Mouse (Mus musculus): ENCODE results near the gene Smpd4.

Smpd4 gene

DNA sequence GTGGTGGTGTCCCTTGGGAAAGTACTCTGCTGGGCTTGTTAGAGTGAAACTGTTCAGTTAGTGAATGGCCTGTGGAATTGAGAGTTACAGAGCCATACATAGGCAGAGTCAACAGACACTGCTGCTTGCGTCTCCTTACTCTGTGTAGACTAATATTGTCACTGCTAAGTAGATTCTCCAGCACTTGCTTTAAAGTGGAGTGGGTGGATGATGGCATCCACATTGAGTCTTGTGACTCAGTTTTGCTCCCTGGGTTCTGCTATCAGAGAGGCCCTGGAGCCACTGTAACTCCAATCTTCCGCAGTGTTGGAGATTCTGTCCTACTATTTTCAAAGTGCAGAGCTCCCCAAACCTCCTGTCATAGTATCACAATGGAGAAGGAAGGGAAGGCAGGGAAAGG, 13.4 kb downstream of the Smpd4 start:
- H3K9me3 ChIP-seq (ENCODE audit: low read length), result no peaks in the 10 kb centered on the region
- peaks cover 52% of the 10 kb centered on the region for H3K4me1 ChIP-seq (replicated peaks; ENCODE audit: low read depth, low read length)
- no peaks in the 10 kb centered on the region for H3K27me3 ChIP-seq (ENCODE audit: insufficient read depth, low read length)
- no peak overlapping the region for H3K4me3 ChIP-seq (replicated peaks; ENCODE audit: low read length)
- peaks cover 98% of the 10 kb centered on the region for H3K36me3 ChIP-seq (ENCODE audit: insufficient read depth, low read length)
- no peak for TF ChIP-seq POU5F1 (IDR thresholded peaks at IDR 0.05; ENCODE audit: borderline replicate concordance, low read length)
- TF ChIP-seq CTCF (conservative IDR thresholded peaks at IDR 0.05; ENCODE audit: low read length), result no peak
- TF ChIP-seq NANOG (IDR thresholded peaks at IDR 0.05; ENCODE audit: borderline replicate concordance, low read length), result no peak

- Histone ChIP-seq H3K4me3 (replicated peaks; ENCODE audit: low read length) (no peak overlapping the region), H3K9me3 (ENCODE audit: low read length) (no peaks in the 10 kb centered on the region), H3K27me3 (ENCODE audit: insufficient read depth, low read length) (no peaks in the 10 kb centered on the region), H3K36me3 (ENCODE audit: insufficient read depth, low read length) (peaks cover 98% of the 10 kb centered on the region), H3K4me1 (replicated peaks; ENCODE audit: low read depth, low read length) (peaks cover 60% of the 10 kb centered on the region)
- TF ChIP-seq NANOG (IDR thresholded peaks at IDR 0.05; ENCODE audit: borderline replicate concordance, low read length) (no peak), CTCF (conservative IDR thresholded peaks at IDR 0.05; ENCODE audit: low read length) (peak; percentile 14; the same call in 1 of the 2 replicates)
Observed at GRCm38 (mm10) chr16:17633481-17634181, 14.5 kb downstream of the Smpd4 start.

DNA sequence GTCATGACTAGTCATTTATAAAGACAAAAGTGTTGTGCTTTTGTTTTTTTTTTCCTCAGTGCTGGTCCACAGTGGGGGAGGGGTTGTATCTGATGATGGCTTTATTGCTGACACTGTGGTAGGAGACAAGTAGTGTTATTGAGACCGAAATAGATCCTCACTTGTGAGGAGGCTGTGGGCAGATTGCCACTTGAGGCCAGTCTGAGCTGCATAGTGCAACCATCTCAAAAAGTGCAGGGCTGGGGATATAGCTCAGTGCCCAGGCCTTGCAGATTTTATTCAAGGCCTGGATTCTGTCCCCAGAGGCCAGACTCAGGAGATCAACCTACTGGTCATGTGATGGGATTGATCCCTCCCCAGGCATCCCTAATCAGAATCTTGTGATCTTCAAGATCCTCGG, 17.8 kb downstream of the Smpd4 start:
- Histone ChIP-seq H3K4me3 (replicated peaks; ENCODE audit: low read length) (no peak overlapping the region), H3K9me3 (ENCODE audit: low read length) (no peaks in the 10 kb centered on the region), H3K27me3 (ENCODE audit: insufficient read depth, low read length) (no peaks in the 10 kb centered on the region), H3K36me3 (ENCODE audit: insufficient read depth, low read length) (peaks cover 98% of the 10 kb centered on the region), H3K4me1 (replicated peaks; ENCODE audit: low read depth, low read length) (peaks cover 60% of the 10 kb centered on the region)
- TF ChIP-seq POU5F1 (IDR thresholded peaks at IDR 0.05; ENCODE audit: borderline replicate concordance, low read length), result no peak
- no peak for TF ChIP-seq CTCF (conservative IDR thresholded peaks at IDR 0.05; ENCODE audit: low read length)
- TF ChIP-seq NANOG (IDR thresholded peaks at IDR 0.05; ENCODE audit: borderline replicate concordance, low read length), result no peak

DNA sequence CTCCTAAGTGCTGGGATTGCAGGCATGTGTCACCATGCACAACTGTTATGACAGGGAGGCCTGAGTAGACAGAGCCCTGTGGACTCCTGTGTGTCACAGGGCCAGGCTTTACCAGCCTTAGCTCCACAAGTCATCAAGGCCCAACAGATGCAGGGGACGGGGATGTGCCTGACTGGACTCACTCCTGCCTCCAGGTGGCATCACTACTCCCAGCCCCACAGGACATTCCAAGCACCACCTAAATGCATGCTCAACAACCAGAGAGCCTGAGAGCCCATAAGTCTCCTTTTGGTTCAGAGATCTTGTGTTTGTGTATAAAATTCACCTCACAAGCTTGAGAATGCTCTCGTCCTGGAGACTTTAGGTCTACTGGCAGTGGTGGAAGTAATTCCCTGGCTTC, 18.5 kb downstream of the Smpd4 start:
- TF ChIP-seq CTCF (conservative IDR thresholded peaks at IDR 0.05; ENCODE audit: low read length) (0 out of 2 replicates have a peak, but pooled peaks have one; percentile 3), POU5F1 (IDR thresholded peaks at IDR 0.05; ENCODE audit: borderline replicate concordance, low read length) (no peak)
- no peak overlapping the region for H3K4me3 ChIP-seq (replicated peaks; ENCODE audit: low read length)

GRCm38 (mm10) chr16:17638036-17638628, 19.0 kb downstream of the Smpd4 start:
- H3K4me3 ChIP-seq (replicated peaks; ENCODE audit: low read length), result no peak overlapping the region
- H3K9me3 ChIP-seq (ENCODE audit: low read length), result no peaks in the 10 kb centered on the region
- peaks cover 98% of the 10 kb centered on the region for H3K36me3 ChIP-seq (ENCODE audit: insufficient read depth, low read length)
- TF ChIP-seq NANOG (IDR thresholded peaks at IDR 0.05; ENCODE audit: borderline replicate concordance, low read length) (no peak), POU5F1 (IDR thresholded peaks at IDR 0.05; ENCODE audit: borderline replicate concordance, low read length) (no peak), CTCF (conservative IDR thresholded peaks at IDR 0.05; ENCODE audit: low read length) (no peak)
- peaks cover 65% of the 10 kb centered on the region for H3K4me1 ChIP-seq (replicated peaks; ENCODE audit: low read depth, low read length)
- no peaks in the 10 kb centered on the region for H3K27me3 ChIP-seq (ENCODE audit: insufficient read depth, low read length)

More for the DNA sequence above, 18.5 kb downstream of the Smpd4 start:
- no peaks in the 10 kb centered on the region for H3K27me3 ChIP-seq (ENCODE audit: insufficient read depth, low read length)
- peaks cover 65% of the 10 kb centered on the region for H3K4me1 ChIP-seq (replicated peaks; ENCODE audit: low read depth, low read length)
- H3K9me3 ChIP-seq (ENCODE audit: low read length), result no peaks in the 10 kb centered on the region
- peaks cover 98% of the 10 kb centered on the region for H3K36me3 ChIP-seq (ENCODE audit: insufficient read depth, low read length)

- no peak for TF ChIP-seq POU5F1 (IDR thresholded peaks at IDR 0.05; ENCODE audit: borderline replicate concordance, low read length)
- TF ChIP-seq NANOG (IDR thresholded peaks at IDR 0.05; ENCODE audit: borderline replicate concordance, low read length), result no peak
- no peak for TF ChIP-seq CTCF (conservative IDR thresholded peaks at IDR 0.05; ENCODE audit: low read length)
- no peaks in the 10 kb centered on the region for H3K9me3 ChIP-seq (ENCODE audit: low read length)
- H3K36me3 ChIP-seq (ENCODE audit: insufficient read depth, low read length), result peaks cover 98% of the 10 kb centered on the region
- no peaks in the 10 kb centered on the region for H3K27me3 ChIP-seq (ENCODE audit: insufficient read depth, low read length)
- H3K4me3 ChIP-seq (replicated peaks; ENCODE audit: low read length), result no peak overlapping the region
- H3K4me1 ChIP-seq (replicated peaks; ENCODE audit: low read depth, low read length), result peaks cover 64% of the 10 kb centered on the region
Observed at GRCm38 (mm10) chr16:17639081-17639480, 19.9 kb downstream of the Smpd4 start.

GRCm38 (mm10) chr16:17639951-17640350, 20.8 kb downstream of the Smpd4 start:
- peaks cover 63% of the 10 kb centered on the region for H3K4me1 ChIP-seq (replicated peaks; ENCODE audit: low read depth, low read length)
- H3K27me3 ChIP-seq (ENCODE audit: insufficient read depth, low read length), result no peaks in the 10 kb centered on the region
- TF ChIP-seq POU5F1 (IDR thresholded peaks at IDR 0.05; ENCODE audit: borderline replicate concordance, low read length) (no peak), CTCF (conservative IDR thresholded peaks at IDR 0.05; ENCODE audit: low read length) (no peak), NANOG (IDR thresholded peaks at IDR 0.05; ENCODE audit: borderline replicate concordance, low read length) (no peak)
- no peaks in the 10 kb centered on the region for H3K9me3 ChIP-seq (ENCODE audit: low read length)
- no peak overlapping the region for H3K4me3 ChIP-seq (replicated peaks; ENCODE audit: low read length)
- peaks cover 95% of the 10 kb centered on the region for H3K36me3 ChIP-seq (ENCODE audit: insufficient read depth, low read length)

- H3K9me3 ChIP-seq (ENCODE audit: low read length), result no peaks in the 10 kb centered on the region
- TF ChIP-seq NANOG (IDR thresholded peaks at IDR 0.05; ENCODE audit: borderline replicate concordance, low read length), result no peak
- no peak for TF ChIP-seq CTCF (conservative IDR thresholded peaks at IDR 0.05; ENCODE audit: low read length)
- no peak for TF ChIP-seq POU5F1 (IDR thresholded peaks at IDR 0.05; ENCODE audit: borderline replicate concordance, low read length)
- peaks cover 63% of the 10 kb centered on the region for H3K4me1 ChIP-seq (replicated peaks; ENCODE audit: low read depth, low read length)
- H3K36me3 ChIP-seq (ENCODE audit: insufficient read depth, low read length), result peaks cover 87% of the 10 kb centered on the region
- H3K27me3 ChIP-seq (ENCODE audit: insufficient read depth, low read length), result no peaks in the 10 kb centered on the region
- no peak overlapping the region for H3K4me3 ChIP-seq (replicated peaks; ENCODE audit: low read length)
Observed at GRCm38 (mm10) chr16:17640706-17641105, 21.6 kb downstream of the Smpd4 start.
